Mouse (Mus musculus) lung, postnatal 0 days (tissue): ENCODE data around the gene Ccdc160.

ENCODE experiments used
- CTCF ChIP-seq: IDR thresholded peaks from 2 replicates; pipeline ENCODE4 v1.5.1; 2016; ENCODE audit warnings: antibody characterized with exemption, mild to moderate bottlenecking
- EP300 ChIP-seq: IDR thresholded peaks from 2 replicates; pipeline ENCODE4 v1.6.1; 2016; ENCODE audit warnings: antibody characterized with exemption, mild to moderate bottlenecking, control low read depth

DNA sequence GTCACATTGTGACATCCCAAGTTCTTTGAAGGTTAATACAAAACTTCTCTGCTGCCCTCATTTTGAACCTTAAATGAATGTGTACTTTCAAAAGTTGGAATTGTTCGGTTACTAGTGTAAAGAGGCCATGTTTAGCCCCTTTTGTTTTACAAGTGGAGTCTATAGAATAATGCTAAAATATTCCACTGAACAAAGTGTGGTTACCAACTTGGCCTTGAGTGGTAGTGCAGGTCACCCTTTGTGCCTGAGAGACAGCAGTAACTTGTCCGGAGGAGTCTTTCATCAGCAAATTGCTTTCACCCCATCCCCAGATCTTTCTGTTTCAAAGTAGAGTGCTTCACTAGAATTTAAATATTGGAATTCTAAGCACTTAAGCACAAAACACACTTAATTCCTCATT is 31.8 kb upstream of the Ccdc160 start:
- no peak for TF ChIP-seq CTCF
- no peak for TF ChIP-seq EP300
